Mouse (Mus musculus) heart, postnatal 36 days (tissue): ENCODE measurements at regions not wholly inside any gene's neighbourhood (a gene's known extent, or its start where the extent isn't known, plus 50 kb on each side); places are given as distances from the start of the nearest gene placed in this dataset.

Experiments
- DNase-seq, 2 experiments: peaks; one replicate each; pipeline ENCODE4 v3.0.0; 2021 to 2022
- intact Hi-C: fragments of 180-260 bp; cut with DNase I; formaldehyde crosslinking; loops from one replicate; pipeline ENCODE4 v1.15.1; 2025

DNA sequence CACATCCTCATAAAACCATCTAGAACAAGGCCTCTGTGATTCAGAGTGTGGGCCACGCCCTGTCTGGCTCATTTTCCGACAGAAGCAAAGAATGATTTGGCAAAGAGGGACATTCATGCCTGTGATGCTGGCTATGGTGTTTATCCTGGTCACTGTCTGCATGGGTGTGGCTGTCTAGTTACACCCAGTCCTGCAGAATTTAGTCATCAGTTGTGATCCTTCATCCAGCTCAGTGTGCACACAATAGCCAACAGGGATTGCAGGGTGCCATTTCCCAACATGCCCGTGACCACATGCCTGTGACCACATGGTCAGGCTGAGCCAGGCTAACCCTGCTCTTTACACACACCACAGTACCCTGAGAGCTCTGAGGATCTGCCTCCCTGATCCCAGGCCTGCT is 208.8 kb upstream of the Cep162 start:
- intact Hi-C loops, result no loop called here
- DNase-seq, result peak; percentile 7 to 15

DNA sequence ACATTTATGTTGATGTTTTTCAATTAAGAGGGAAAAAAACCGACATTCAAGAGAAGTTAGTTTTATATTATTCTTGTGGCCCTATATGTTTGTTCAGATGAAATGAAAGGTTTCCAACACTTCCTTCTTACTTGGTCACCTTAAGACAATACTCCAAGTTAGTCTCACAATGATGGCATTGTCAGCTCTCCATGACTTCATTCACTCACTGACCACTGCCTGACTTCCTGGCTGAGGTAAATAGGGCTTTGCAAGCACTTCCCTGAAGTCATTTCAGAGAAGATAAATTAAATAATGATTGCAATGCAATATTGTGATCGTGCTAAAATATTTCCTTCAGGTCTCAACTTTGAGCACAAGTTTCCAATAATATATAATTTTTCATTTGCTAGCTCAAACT is 197.9 kb upstream of the Cep162 start:
- intact Hi-C loops, result no loop called here
- no peak for DNase-seq

DNA sequence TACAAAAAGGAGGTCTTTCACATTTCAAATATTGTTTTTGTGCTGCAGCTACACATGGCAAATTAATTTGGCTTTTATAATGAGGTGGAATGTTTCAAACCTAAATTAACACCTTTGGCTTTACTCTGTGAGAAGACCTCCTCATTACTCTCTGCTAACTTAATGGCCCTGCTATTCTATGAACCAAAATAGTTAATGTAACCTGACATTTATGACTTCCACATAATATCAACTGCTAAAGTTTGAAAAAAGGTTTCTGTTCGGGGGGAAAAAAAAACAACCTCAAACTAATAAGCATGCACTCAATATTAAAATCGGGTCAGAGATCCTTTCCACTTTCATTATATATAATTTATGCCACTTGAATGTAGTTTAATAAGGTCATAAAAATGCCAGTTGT is 197.2 kb upstream of the Cep162 start:
- intact Hi-C loops, result no loop called here
- DNase-seq, result no peak

DNA sequence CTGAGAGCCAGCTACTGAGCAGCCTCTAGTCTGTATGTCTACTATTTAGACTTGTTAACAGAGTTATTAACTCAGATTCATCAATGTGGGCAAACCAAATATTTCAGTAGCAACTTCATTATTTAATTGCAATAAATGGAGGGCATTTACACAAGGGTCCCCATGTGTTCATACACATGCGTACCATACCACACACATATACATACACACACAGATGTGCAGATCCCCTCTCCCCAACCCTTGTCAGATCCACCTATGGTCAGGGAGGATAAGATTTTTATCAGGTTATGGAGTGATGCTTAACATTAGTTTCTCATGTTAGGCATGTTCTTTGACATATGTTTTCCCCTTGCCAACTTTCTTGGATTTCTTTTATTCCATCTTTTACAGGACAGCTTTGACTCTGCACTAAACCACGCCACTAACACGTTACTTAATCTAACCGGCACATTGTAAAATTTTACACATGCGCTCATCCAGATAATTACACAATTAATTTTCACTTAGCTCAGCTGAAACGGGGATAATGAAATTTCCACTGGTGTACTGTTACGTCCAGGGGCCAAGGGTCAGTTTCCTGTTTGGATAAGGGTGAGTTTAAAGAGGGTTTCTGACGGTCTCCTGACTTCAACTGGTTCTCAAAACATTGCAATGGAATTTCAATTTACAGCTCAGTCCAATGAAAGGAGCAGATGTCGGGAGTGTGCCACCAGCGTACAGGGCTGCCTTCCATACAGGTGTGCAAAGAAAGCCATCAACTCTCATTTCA is 188.3 kb upstream of the Cep162 start:
- no peak for DNase-seq
- intact Hi-C loops, result no loop called here

DNA sequence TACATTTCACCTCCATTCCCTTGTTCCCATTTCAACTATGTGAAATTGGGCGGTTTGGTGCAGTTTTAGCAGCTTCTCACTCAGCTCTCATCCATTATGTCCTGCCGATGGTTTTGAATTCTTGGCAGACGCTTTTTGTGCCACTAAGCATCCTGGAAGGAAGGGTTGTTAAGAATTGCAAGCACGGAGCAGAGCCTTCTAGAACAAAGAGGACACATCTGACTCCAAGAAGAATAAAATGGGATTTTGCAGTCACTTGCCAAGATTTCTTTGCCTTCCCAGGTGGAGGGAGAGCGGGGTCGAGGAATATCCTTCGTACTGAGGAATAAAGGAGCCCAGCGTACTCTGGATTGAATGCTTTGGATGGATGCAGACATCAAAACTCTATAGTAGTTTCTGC is 176.7 kb upstream of the Cep162 start:
- intact Hi-C loops, result no loop called here
- DNase-seq, result no peak

DNA sequence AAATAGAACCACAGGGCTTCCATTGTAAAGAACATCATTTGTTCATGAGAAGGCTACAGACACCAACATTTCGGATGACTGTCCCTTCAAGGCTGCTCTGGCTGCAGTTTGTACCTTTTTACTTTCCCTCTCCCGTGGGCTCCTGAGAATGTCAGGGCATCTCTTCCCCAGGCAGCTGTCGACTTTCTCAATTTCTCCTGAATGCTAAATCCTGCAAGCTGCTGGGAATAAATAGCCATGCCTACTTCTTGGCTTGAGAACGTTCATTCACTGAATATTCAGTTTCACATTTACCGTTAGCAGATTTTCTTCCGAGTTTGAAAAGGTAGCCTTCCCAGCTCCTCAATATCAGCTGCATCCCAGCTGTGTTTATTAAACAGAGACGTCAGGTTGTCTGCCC is 176.2 kb upstream of the Cep162 start:
- intact Hi-C loops, result no loop called here
- DNase-seq, result no peak

DNA sequence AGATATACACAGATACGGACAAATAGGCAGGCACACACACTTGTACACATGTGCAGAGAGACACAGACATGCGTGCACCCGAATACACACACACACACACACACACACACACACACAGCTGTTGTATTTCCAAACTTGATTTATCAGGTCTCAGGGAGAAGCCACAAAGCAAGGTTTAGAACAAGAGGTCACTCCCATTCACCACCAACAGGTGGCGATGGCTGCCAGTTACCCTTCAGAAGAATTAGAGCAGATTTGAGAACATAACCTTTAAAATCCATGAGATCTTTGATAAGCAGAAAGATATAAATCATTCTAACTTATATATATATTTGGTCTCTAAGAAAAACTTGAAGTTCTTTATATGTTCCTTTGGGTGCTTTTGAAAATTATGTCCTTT is 169.9 kb upstream of the Cep162 start:
- DNase-seq, result peak in 1 of 2 experiments; percentile 24
- intact Hi-C loops, result loop anchor here (10.0 kb wide), 1 partner anchor 310 kb away; the partner anchor contains the start of gene Tbx18

DNA sequence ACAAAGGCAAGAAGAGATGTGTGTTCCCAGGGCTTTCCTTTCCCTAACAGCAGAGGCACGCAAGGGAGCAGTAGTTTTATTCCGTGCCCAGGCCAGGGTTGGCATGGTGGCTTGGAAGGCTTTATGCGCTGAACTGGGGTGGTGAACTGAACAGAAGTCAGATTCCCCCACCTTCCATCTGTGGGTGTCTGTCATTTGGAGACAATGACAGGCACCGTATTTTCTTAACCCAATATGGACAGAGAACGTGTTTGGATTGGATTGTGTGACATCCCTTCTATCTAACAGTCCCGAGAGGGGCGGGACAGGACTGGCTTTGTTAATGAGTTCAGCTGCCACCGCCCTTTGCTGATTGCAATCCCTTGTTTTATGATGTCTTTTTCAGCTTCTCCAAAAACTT is 165.8 kb upstream of the Cep162 start:
- intact Hi-C loops, result loop anchor here (5.0 to 10.0 kb wide), 2 partner anchors 314 to 801 kb away; partner anchors contain the start of gene Tbx18
- no peak for DNase-seq

DNA sequence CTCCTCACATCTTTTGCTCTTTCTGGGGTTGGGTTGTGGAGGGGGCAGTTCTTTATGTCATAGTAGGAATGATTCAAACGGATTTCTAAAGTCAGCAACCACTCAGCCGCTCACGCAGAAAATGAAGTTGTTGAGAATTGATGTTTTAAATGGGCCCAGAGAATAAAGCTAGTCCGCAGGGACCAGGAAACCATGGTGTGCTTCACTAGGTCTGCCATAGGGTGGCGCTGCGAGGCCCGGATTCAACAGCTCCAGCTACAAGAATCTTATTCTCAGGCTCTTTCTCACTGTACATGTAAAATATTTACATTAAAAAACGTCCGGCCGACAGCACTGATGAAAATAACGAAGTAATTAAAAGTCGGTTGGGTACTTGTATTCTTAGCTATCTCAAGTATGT is 164.0 kb upstream of the Cep162 start:
- intact Hi-C loops, result loop anchor here (10.0 kb wide), 1 partner anchor 645 kb away; no protein-coding TSS in a partner anchor
- peak; percentile 27 to 34 for DNase-seq

DNA sequence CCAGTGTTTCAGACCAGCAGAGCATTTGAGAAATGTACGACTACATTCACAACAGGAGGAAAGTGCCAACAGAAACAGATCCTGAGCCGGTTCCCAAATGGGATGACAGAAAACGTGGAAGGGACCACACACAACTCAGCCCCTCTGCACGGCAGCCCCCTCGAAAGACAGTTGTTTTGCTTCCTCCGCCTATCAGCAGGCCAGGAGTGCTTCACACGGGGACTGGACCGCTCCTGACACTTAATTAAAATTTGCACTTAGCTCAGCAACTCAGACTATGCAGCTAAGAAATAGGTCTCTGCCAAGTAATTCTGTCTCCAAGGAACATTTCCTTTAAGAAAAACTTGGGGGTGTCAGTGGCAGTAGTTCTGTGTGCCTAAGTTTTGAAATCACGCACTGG is 157.6 kb upstream of the Cep162 start:
- no peak for DNase-seq
- intact Hi-C loops, result loop anchor here (10.0 kb wide), 1 partner anchor 652 kb away; no protein-coding TSS in a partner anchor

DNA sequence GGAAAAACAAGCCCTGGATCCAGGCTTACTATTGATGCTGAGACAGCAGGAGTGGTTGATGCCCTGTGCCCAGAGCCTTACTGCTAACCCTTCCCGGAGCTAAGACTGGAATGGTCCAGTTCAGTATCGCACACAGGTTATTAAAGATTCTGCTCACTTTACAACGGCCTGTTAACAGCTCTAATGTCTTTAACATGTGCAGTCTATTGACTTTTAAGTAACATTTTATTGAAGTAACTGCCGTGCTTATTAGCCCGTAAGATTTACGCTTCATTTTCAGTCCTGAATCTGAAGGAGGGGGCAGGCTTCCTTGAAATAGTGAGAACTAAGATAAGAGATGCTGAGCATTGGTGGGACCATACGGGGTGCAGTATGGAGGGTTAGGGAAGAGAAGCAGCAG is 155.7 kb upstream of the Cep162 start:
- DNase-seq, result no peak
- intact Hi-C loops, result loop anchor here (2.0 to 10.0 kb wide), 2 partner anchors 26 to 654 kb away; no protein-coding TSS in a partner anchor

DNA sequence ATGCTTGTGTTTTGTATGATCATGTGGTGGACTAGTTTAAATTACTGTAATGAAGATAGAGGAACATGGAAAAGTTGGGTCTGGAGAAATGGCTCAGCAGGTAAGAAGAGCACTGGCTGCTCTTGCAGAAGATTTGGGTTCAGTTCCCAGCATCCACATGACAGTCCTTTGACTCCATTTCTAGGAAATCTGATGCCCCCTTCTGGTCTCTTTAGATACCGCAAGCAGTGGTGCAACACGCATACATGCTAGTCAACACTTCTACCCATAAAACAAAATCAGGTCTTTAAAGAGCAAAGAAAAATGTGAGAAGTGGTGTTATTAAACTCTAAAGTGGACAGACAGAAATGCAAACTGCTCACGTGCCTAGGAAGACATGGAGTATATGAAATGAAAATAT is 154.4 kb upstream of the Cep162 start:
- intact Hi-C loops, result loop anchor here (2.0 to 10.0 kb wide), 2 partner anchors 25 to 655 kb away; no protein-coding TSS in a partner anchor

DNA sequence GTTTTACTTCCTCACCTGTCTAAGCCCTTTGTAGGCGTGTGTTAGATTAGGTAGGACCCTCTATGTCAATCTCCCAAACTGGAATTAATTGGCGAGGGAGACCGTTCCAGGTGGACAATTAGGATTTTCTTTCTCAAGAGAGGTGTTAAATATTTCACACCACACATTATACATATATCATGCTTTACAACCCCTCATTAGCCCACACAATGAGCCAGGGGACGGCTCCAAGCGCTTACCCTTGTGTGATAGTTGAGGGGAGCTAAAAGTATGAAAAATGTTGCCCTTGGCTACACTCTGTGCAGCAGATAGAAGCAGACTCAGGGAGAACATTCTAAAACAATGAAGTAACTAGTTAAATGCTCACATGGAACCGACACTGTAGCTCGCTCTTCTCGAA is 153.5 kb upstream of the Cep162 start:
- intact Hi-C loops, result no loop called here
- DNase-seq, result no peak

More for the DNA sequence above, 154.4 kb upstream of the Cep162 start:
- no peak for DNase-seq

DNA sequence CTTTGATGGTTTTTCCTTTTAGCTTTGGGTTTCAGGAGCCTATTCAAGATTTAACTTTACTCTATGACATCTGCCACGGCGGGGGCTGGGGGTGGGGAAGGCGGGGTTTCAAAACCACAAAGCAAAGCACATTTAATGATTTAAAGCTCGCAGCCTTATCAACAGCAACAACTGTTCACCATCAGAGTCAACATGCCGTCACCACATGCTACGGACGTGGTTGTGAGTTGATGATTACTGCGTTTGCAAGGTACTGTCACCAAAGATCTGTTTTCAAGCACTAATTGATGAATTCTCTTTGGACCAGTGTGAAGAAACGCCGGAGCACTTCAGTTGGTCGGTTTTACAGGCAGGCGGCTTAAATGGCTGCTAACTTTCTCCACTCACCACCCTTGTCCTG is 151.1 kb upstream of the Cep162 start:
- intact Hi-C loops, result no loop called here

DNA sequence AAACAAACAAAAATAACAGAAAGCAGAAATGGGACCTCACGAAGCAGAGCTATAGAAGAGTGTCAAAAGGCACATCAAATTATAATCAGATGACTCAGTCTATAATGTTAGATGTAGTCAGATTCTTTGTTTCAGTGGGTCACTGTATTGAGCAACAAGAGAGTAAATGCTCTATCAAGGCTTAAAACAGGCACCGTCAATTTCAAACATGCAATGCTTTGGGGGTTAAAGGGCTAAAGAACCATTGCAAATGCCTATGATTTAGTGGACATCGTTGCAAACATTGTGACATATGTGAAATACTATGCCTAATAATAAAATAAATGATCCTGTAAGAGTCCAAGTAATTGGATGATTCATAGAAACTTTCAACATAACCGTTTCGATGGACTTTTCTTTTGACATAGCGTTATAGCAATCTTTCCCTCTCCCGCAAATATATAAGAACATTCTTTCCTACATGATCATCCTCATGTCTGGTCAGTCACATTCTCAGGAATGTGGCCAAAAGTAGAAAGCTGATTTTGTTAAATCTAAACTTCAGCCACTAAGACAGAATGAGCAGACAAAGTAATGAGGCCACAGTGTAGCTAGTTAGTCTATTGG is 149.9 kb upstream of the Cep162 start:
- intact Hi-C loops, result no loop called here
- DNase-seq, result no peak

More for the DNA sequence above, 151.1 kb upstream of the Cep162 start:
- no peak for DNase-seq

DNA sequence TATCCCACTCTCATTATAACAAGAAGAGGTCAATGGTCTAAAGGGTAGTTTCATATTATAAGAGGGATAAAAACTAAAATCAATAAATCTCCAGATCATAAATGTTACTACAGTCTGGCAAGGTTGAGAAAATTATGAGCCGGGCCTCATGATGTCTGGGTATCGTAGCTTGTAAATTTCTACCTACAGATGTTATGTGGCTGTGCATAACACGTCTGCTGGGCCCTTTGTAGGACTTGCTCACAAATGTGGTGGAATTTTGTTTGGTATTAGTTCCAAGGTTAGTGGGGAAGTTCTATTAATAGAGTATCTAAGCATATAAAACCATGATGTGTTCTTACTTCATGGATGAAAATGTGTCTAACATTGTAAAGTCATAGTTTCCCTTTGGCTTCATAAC is 146.7 kb upstream of the Cep162 start:
- intact Hi-C loops, result no loop called here
- DNase-seq, result no peak

DNA sequence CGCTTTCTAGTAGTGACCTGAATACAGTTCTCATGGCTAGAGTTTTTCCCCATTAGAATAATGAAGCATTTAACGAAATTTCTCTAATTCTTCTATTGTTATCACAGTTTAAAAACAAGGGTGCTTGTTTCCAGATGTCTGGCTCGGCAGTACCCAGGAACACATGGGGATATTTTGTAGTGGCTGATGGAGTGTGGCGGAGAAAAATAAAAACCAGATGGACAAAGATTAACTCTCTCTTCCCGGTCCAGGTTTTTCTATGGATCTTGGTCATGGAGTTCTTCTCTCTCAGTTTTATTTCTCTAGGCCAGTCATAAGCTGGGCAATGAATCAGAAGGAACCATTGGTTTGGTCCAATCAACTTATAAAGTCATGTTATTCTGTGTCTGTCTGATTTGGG is 132.2 kb upstream of the Cep162 start:
- intact Hi-C loops, result no loop called here
- DNase-seq, result no peak

DNA sequence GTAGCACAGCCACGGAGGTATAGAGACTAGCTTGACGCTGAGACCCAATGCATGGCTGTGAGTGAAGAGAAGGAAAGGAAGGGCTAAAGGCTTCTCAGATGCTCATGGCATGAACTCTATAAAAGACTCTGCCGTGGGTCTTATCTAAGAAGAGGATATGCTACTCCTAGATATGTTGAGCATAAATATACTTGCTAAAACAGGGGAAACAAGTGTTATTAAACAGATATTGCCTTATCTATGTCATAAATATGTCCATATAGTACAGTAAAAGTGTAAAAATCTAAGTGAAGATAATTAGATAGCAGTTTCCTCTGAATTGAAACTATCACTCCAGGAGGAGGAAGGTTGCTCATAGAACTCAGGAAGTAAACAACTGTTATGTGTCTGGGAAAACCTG is 128.2 kb upstream of the Cep162 start:
- no peak for DNase-seq
- intact Hi-C loops, result no loop called here

DNA sequence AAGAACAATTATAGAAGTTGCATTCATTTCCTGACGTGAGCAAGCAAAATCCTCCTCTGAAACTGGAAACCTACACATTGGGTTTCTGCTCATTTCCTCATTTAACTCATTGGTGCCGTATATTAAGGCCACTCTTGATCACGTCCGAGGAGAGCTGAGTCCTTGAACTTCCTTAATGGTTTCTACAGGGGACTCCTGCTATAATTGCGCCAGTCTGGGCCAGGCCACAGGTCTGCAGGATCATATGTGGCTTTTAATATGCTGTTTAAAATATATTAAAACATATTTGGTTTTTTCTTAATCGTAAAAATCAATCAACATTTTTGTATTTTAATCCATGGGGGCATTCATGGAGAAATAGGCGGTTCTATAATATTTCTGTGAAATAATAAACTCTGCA is 122.6 kb upstream of the Cep162 start:
- no peak for DNase-seq
- intact Hi-C loops, result no loop called here

DNA sequence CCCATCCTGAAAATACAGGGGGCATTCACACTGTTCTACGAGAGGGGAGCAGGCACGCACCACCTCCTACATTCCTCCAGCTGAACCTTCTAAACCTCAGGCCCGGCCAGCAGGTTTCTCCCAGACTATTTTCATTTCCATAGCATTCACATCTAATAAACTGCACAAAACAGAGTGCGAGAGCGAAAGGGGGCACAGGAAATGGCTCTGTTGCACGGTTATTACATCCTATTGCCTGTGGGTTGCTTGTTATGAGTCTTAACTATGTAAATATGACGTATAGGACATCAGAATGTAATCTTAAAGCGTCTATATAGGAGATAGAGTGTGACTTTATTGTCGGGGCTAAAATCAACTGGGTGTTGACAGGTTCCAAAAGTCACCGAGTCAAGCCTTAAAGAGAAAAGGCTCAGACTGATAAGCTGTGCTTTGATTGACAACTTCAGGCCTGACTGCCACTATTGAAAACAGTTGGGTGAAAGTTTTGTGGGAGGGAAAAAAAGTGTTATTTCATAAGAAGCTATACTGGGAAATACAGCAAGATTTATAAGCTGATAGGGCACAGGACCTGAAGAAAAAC is 121.5 kb upstream of the Cep162 start:
- DNase-seq, result no peak
- intact Hi-C loops, result no loop called here

DNA sequence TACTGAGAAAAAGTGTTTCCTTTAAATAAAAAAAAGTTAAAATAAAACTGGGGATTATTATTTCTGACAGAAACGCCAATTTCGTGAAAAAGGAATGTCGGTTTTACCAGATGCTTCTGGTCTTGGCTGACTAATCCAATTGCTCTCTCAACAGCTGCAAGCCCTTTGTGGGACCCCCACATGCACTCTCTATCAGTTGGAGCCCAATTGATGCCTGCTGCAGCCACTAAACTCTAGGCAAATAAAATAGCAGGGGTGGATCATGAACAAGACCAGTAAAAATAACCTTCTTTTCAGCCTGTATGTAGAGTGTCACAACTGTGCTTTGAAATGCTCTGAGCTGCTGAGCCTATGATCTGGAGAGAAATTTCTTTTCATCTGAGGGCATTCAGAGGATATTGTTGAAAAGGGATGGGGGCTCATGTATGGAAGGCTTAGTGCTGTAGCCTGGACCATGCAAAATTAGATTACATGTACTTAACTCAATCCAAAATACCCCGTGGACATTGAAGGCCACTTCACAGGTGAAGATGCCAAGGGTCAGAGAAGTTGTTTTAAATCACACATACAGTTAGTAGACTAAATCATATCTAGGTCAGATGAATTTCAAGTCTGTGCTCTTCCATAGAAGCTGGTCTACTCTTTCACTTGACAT is 117.0 kb upstream of the Cep162 start:
- no peak for DNase-seq
- intact Hi-C loops, result no loop called here
